Mouse (Mus musculus): ENCODE results near the gene Acaca.

- TF ChIP-seq GATA1 (IDR thresholded peaks at IDR 0.05; ENCODE audit: low read length) (no peak), TAL1 (IDR thresholded peaks at IDR 0.05; ENCODE audit: low read length) (no peak)
Measured at GRCm38 (mm10) chr11:84375951-84376496, 246.6 kb downstream of the Acaca start.

Measured in erythroblast, embryonic 14.5 days (primary cell).